Mouse (Mus musculus): Measurements from ENCODE around the gene Pip5k1c. TPM values are rescaled to one million over a fixed set of nuclear protein-coding genes. Genes with fewer than 3 reads are reported as not detected.

Pip5k1c gene
- polyA plus RNA-seq, 1 experiment from 2014 or later, result 41.1 TPM

DNA sequence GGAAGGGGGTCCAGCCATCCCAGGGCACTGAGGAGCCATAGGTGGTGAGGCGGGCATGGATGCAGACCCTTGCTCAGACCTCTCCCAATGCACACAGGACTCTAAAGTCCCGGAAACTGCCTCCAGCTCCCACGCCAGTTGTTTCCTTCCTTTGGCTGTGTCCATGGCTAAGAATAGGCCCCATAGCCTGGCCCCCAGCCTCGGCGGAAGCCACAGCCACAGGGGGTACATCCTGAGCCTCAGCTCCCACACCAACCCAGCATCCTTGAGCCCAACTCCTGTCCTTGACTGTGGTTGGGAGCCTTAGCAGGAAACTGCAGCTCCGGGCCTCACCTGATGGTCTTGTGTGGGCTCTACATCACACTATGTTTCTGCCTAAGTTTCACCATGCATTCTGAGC lies 34.1 kb downstream of the Pip5k1c start:
- Histone ChIP-seq H3K4me1 (replicated peaks) (peaks cover 52% of the 10 kb centered on the region), H3K9ac (peak overlapping the region; percentile 20; the same call in 1 of the 2 replicates), H3K9me3 (replicated peaks) (no peaks in the 10 kb centered on the region), H3K27me3 (replicated peaks) (no peaks in the 10 kb centered on the region), H3K36me3 (peaks cover 52% of the 10 kb centered on the region), H3K27ac (ENCODE audit: poor library complexity, severe bottlenecking) (peak overlapping the region; percentile 34; the same call in 1 of the 2 replicates), H3K4me2 (no peak overlapping the region), H3K4me3 (no peak overlapping the region)
- ATAC-seq (ENCODE audit: insufficient number of reproducible peaks, low FRiP score), result no peak
- 64% methylated on average over 6 of the region's 6 CpGs for whole genome bisulfite sequencing

DNA sequence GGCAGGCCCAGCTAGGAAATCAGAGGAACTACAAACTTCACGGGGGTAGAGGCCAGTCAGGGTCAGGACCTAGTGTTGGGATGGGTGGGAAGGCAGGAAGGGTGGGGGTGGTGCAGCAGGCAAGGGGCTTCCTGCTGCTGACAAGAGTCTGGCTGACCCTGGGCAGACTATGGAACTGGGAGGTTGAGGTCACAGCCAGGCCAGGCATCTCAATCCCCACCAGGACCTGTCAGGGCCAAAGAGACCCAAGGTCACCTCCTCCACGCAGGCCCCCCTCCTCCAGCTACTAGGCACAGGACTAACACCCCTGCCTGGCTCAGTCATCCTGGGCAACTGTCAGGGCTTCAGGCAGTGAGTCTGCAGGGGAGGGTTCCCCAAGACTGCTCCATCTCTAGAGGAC lies 35.2 kb downstream of the Pip5k1c start:
- Histone ChIP-seq H3K9ac (peak overlapping the region; percentile 54), H3K4me3 (no peak overlapping the region), H3K27me3 (replicated peaks) (no peaks in the 10 kb centered on the region; the same call in 1 of the 2 replicates), H3K36me3 (peaks cover 44% of the 10 kb centered on the region), H3K4me2 (peak overlapping the region; percentile 47), H3K27ac (ENCODE audit: poor library complexity, severe bottlenecking) (peak overlapping the region; percentile 91), H3K9me3 (replicated peaks) (no peaks in the 10 kb centered on the region), H3K4me1 (replicated peaks) (peaks cover 51% of the 10 kb centered on the region)
- WGBS, result 0% methylated on average over 2 of the region's 2 CpGs
- ATAC-seq (ENCODE audit: insufficient number of reproducible peaks, low FRiP score), result no peak

DNA sequence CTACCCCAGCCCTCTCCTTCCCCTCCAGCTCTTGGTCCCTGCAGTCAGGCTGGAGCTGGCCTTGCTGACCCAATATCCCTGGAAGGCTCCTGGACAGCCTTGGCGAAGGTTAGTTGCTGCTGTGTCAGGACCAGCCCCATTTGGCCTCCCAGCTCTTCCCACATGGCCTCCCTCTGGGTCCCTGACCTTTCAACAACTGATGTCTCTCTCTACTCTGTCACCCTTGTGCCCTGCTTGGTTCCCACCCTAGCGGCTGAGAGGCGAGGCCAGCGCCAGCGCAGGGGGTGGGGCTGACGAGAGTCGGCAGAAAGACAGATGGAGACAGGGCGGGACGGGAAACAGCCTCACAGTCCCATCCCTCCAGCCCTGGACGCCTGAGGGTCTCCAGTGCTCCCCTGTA lies 35.6 kb downstream of the Pip5k1c start, which contains the start of gene Tbxa2r:
Tbxa2r (plus strand) TSS at position 346 of the 400 bp plus-strand sequence.
- WGBS, result 5% methylated on average over 10 of the region's 10 CpGs
- H3K27me3 ChIP-seq (replicated peaks), result no peaks in the 10 kb centered on the region; the same call in 1 of the 2 replicates

DNA sequence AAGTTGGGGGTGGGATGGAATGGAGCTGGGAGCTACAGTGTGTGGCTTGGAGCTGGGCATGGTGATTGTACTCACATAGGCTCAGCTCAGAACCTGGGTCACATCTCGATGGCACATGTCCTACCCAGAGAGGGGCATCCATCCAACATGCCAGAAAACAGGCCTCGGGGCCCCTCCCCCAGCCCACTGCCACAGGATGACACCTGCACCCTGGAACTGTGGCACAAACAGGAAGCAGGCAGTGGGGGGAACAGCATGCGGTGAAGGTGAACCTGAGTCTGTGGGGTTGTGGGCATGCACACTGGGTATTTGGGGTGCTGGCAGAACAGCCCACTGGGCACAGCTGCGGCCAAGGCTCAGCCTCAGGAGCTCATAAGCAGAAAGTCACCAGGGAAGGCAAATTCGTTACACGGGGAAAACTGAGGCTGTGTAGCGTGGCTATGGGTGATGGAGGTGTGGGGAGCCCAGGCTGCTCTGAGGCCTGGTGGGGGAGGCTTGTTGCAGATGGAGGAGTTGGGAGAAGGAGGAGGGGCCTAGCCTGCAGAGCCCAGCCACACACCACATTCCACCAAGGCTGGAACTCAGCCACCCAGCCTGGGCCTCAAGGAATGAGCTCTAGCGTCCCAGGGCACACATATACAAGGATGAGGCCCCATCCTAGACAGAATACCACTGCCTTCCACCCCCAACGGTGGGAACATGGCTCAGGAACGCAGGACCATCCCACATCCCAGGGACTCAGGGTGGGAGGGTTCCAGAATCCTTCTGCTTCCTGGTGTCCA lies 36.6 kb downstream of the Pip5k1c start:
- peak overlapping the region; percentile 54 for H3K9ac ChIP-seq
- peak overlapping the region; percentile 14 for H3K4me3 ChIP-seq
- 52% methylated on average over 10 of the region's 10 CpGs for WGBS
- H3K9me3 ChIP-seq (replicated peaks), result no peaks in the 10 kb centered on the region
- H3K36me3 ChIP-seq, result peaks cover 35% of the 10 kb centered on the region
- H3K4me1 ChIP-seq (replicated peaks), result peaks cover 51% of the 10 kb centered on the region
- H3K27me3 ChIP-seq (replicated peaks), result no peaks in the 10 kb centered on the region; the same call in 1 of the 2 replicates
- peak; percentile 63 for ATAC-seq (ENCODE audit: insufficient number of reproducible peaks, low FRiP score)
- H3K4me2 ChIP-seq, result peak overlapping the region; percentile 47
- H3K27ac ChIP-seq (ENCODE audit: poor library complexity, severe bottlenecking), result peak overlapping the region; percentile 91

More for the DNA sequence above, 35.6 kb downstream of the Pip5k1c start, which contains the start of gene Tbxa2r:
- no peaks in the 10 kb centered on the region for H3K9me3 ChIP-seq (replicated peaks)
- peak within 1 kb of the TSS; percentile 54 for H3K9ac ChIP-seq
- H3K4me3 ChIP-seq, result peak within 1 kb of the TSS; percentile 14
- peak within 1 kb of the TSS; percentile 47 for H3K4me2 ChIP-seq
- peaks cover 44% of the 10 kb centered on the region for H3K36me3 ChIP-seq
- peak within 1 kb of the TSS; percentile 91 for H3K27ac ChIP-seq (ENCODE audit: poor library complexity, severe bottlenecking)
- peaks cover 51% of the 10 kb centered on the region for H3K4me1 ChIP-seq (replicated peaks)
- ATAC-seq (ENCODE audit: insufficient number of reproducible peaks, low FRiP score), result peak; percentile 24; the same call in 1 of the 2 replicates

DNA sequence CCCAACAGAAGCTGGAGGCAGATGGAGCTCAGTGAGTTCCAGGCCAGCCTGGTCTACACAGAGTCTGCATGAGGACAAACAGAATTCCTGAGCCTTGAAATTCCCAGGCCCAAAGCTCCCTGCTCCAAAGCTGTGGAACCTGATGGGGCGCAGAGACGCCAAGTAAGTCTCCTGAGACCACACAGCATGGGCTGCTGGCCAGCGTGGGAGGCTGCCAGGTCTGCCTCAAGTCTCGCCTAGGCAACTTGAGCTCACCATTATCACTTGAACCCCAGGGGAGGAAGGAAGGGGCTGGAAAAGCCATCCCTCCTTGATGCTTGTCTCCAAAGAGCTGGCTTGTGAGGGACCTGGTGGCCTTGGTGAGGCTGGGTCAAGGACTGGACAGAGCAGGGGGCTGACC lies 37.2 kb downstream of the Pip5k1c start:
- no peaks in the 10 kb centered on the region; the same call in 1 of the 2 replicates for H3K27me3 ChIP-seq (replicated peaks)
- no peaks in the 10 kb centered on the region for H3K9me3 ChIP-seq (replicated peaks)
- H3K27ac ChIP-seq (ENCODE audit: poor library complexity, severe bottlenecking), result peak overlapping the region; percentile 91
- no peak overlapping the region for H3K4me3 ChIP-seq
- peak overlapping the region; percentile 54 for H3K9ac ChIP-seq
- H3K4me1 ChIP-seq (replicated peaks), result peaks cover 54% of the 10 kb centered on the region
- 31% methylated on average over 4 of the region's 4 CpGs for WGBS
- peaks cover 29% of the 10 kb centered on the region for H3K36me3 ChIP-seq
- ATAC-seq (ENCODE audit: insufficient number of reproducible peaks, low FRiP score), result no peak
- H3K4me2 ChIP-seq, result peak overlapping the region; percentile 47

DNA sequence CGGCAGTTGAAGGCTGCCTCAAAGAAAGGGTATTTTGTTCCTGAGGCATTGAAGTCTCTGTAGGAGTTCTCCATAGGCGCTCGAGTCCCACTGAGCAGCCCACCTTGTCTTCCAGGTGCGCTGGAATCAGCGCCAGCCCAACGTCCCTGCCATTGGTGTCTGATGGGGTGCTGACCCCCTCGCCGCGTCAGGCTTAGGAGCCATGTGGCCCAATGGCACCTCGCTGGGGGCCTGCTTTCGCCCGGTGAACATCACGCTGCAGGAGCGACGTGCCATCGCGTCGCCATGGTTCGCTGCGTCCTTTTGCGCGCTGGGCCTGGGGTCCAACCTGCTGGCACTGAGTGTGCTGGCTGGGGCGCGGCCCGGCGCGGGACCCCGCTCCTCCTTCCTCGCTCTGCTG lies 39.5 kb downstream of the Pip5k1c start:
- no peak overlapping the region for H3K27ac ChIP-seq (ENCODE audit: poor library complexity, severe bottlenecking)
- peaks cover 58% of the 10 kb centered on the region for H3K4me1 ChIP-seq (replicated peaks)
- peaks cover 5% of the 10 kb centered on the region for H3K27me3 ChIP-seq (replicated peaks)
- peaks cover 6% of the 10 kb centered on the region for H3K36me3 ChIP-seq
- H3K4me2 ChIP-seq, result peak overlapping the region; percentile 50
- no peak for ATAC-seq (ENCODE audit: insufficient number of reproducible peaks, low FRiP score)
- WGBS, result 19% methylated on average over 29 of the region's 29 CpGs
- peak overlapping the region; percentile 15 for H3K4me3 ChIP-seq
- no peaks in the 10 kb centered on the region for H3K9me3 ChIP-seq (replicated peaks)
- H3K9ac ChIP-seq, result peak overlapping the region; percentile 48; the same call in 1 of the 2 replicates

DNA sequence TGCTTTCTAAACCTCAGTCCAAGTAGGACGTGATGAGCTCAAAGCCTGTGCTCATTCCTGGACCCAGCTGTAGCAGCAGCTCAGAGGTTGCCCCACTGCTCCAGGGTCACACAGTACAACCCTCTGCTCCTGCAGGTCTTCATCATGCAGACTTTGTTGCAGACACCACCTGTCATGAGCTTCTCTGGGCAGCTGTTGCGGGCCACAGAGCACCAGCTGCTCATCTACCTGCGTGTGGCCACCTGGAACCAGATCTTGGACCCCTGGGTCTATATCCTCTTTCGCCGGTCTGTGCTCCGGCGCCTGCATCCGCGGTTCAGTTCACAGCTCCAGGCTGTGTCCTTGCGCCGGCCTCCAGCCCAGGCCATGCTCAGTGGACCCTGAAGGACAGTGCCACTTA lies 41.6 kb downstream of the Pip5k1c start:
- H3K4me2 ChIP-seq, result no peak overlapping the region
- H3K4me3 ChIP-seq, result no peak overlapping the region
- peaks cover 39% of the 10 kb centered on the region for H3K4me1 ChIP-seq (replicated peaks)
- no peaks in the 10 kb centered on the region for H3K9me3 ChIP-seq (replicated peaks)
- no peak overlapping the region for H3K9ac ChIP-seq
- H3K36me3 ChIP-seq, result peaks cover 5% of the 10 kb centered on the region; the same call in 1 of the 2 replicates
- no peak for ATAC-seq (ENCODE audit: insufficient number of reproducible peaks, low FRiP score)
- peaks cover 21% of the 10 kb centered on the region for H3K27me3 ChIP-seq (replicated peaks)
- H3K27ac ChIP-seq (ENCODE audit: poor library complexity, severe bottlenecking), result no peak overlapping the region
- 76% methylated on average over 11 of the region's 11 CpGs for WGBS

DNA sequence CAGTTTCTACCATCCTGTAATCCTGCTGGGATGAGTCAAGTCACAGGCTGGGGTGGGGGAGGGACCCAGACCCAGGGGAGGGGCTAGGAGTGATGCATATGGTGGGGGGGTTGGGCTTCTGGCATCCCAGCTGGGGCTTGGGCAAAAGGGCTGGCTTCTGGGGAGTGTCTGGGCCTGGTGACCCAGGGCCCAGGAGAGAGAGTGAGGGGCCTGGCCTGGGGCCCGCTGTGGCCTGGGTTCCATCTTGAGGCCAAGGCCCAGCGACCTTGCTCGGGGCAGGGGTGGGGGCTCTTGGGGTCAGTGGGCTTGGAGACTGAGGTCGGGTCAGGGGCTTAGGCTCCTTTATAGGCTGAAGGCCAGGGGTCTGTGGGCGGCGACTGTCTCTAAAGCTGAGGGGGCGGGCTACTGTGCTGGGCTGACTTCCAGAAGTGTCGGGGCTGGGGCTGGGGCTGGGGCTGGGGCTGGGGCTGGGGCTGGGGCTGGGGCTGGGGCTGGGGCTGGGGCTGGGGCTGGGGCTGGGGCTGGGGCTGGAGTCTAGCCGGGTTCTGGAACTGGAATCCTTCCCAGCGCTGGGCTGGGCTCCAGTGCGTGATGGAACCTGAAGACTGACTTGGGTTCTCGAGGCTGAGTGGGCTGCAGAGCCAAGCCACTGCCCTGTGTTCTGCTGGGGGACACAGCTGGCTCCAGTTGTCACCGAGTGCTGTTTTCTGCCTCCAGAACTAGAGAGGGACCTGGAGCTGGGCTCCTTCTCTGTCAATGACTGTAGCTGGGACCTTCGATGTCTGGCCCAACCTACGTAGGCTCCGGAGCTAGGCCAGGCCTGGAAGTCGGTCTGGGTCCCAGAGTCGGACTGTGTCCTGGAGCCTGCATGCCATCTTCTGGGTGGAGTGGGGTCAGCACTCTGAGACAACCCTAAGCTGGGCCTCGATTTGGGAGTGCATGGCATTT lies 42.9 kb downstream of the Pip5k1c start:
- Histone ChIP-seq H3K4me2 (peak overlapping the region; percentile 16; the same call in 1 of the 2 replicates), H3K9ac (peak overlapping the region; percentile 38), H3K9me3 (replicated peaks) (no peaks in the 10 kb centered on the region), H3K27me3 (replicated peaks) (peaks cover 25% of the 10 kb centered on the region), H3K4me1 (replicated peaks) (peaks cover 29% of the 10 kb centered on the region), H3K4me3 (no peak overlapping the region), H3K27ac (ENCODE audit: poor library complexity, severe bottlenecking) (peak overlapping the region; percentile 70), H3K36me3 (peaks cover 5% of the 10 kb centered on the region; the same call in 1 of the 2 replicates)
- ATAC-seq (ENCODE audit: insufficient number of reproducible peaks, low FRiP score), result no peak
- 45% methylated on average over 19 of the region's 19 CpGs for WGBS

DNA sequence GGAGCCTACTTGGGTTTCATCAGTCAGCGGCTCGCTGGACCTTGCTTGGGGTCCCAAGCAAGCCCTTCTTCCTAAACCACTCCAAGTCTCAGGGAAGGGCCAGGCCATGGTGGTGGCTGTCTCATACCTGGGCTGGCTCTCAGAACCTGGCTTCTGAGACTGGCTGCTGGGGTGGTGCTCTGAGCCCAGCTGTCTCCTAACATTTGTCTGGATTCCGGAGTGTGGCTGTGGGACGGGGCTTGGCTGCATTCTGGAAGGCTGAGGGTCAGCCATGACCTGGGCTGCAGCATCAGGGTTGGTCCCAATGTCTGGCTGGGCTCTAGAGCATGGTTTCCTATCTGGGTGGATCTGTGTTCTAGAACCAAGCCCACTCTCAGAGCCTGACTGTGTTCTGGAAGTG lies 43.8 kb downstream of the Pip5k1c start:
- Histone ChIP-seq H3K4me3 (no peak overlapping the region), H3K36me3 (peaks cover 5% of the 10 kb centered on the region; the same call in 1 of the 2 replicates), H3K4me1 (replicated peaks) (peaks cover 28% of the 10 kb centered on the region), H3K4me2 (no peak overlapping the region), H3K27me3 (replicated peaks) (peaks cover 32% of the 10 kb centered on the region), H3K9me3 (replicated peaks) (no peaks in the 10 kb centered on the region), H3K27ac (ENCODE audit: poor library complexity, severe bottlenecking) (no peak overlapping the region), H3K9ac (0 out of 2 replicates have a peak overlapping the region, but pooled peaks have one; percentile 38)
- ATAC-seq (ENCODE audit: insufficient number of reproducible peaks, low FRiP score), result no peak
- 92% methylated on average over 4 of the region's 4 CpGs for WGBS

DNA sequence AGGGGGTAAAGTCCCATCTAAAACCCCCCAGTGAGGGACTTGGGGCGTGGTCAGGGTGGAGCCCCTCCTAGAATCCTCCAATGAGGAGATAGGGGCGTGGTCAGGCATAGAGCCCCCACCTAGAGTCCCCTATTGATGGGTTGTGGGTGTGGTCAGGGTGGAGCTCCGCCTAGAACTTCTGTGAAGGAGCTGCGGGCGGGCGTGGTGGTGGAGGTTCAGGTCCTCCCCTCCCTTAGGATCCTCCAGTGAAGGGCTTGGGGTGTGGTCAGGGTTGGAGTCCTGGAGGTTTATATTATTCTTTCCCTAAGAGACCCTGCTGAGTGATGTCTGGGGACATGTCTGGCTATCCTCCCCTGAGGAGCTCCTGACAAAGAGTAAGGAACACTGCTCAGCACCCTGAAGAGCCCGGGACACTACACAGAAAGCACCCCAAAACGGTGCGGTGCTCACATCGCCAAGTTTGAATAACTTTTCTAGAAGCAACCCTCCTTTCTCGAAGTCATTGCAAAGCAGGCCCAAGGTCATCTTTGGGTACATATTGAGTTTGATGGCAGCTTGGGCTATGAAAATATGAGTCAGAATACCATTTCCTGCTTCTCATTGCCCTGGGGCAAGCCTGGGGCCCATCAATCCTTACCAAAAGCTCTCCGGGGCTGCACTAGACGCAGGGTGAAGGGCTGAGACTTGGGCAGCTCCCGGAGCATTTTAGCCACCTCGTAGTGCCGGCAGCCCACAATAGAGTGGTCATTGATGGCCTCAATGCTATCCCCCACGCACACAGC lies 48.0 kb downstream of the Pip5k1c start:
- Histone ChIP-seq H3K36me3 (peaks cover 6% of the 10 kb centered on the region), H3K9me3 (replicated peaks) (no peaks in the 10 kb centered on the region), H3K4me1 (replicated peaks) (peaks cover 23% of the 10 kb centered on the region), H3K27me3 (replicated peaks) (peaks cover 58% of the 10 kb centered on the region), H3K27ac (ENCODE audit: poor library complexity, severe bottlenecking) (no peak overlapping the region), H3K4me2 (no peak overlapping the region), H3K4me3 (no peak overlapping the region), H3K9ac (no peak overlapping the region)
- WGBS, result 35% methylated on average over 17 of the region's 17 CpGs
- peak; percentile 36; the same call in 1 of the 2 replicates for ATAC-seq (ENCODE audit: insufficient number of reproducible peaks, low FRiP score)

Data from heart, embryonic 12.5 days (tissue).